Mouse (Mus musculus): ENCODE results near the gene 3110009E18Rik. TPM values are rescaled to one million over a fixed set of nuclear protein-coding genes. Genes with fewer than 3 reads are reported as not detected.

Gene 3110009E18Rik
- 12.2 and 12.3 TPM in 2 replicates for polyA plus RNA-seq (2012; rRNA removed)

GRCm38 (mm10) chr1:120120969-120121811 lies at the start of gene 3110009E18Rik, which contains the start of gene Dbi:
3110009E18Rik (plus strand) TSS chr1:120121187.
Dbi (minus strand) TSS chr1:120121078.

GRCm38 (mm10) chr1:120073519-120074306 lies 47.3 kb upstream of the 3110009E18Rik start, which contains the start of gene Tmem37:
Tmem37 (minus strand) TSS chr1:120074074.

Other genes starting within 250 kb of the 3110009E18Rik start
- 6.8 and 7.4 TPM in 2 replicates for gene Tmem177, start 208.0 kb upstream of the 3110009E18Rik start, polyA plus RNA-seq (2012; rRNA removed)
- 0.24 and 0.63 TPM in 2 replicates for gene Cfap221, start 124.0 kb upstream of the 3110009E18Rik start, polyA plus RNA-seq (2012; rRNA removed)
- 0.78 and 0.97 TPM in 2 replicates for gene Sctr, start 114.3 kb upstream of the 3110009E18Rik start, polyA plus RNA-seq (2012; rRNA removed)
- gene Tmem37, start 47.1 kb upstream of the 3110009E18Rik start, polyA plus RNA-seq (2012; rRNA removed) = 3.9 and 4.6 TPM in 2 replicates
- gene Dbi, start 109 bp upstream of the 3110009E18Rik start, polyA plus RNA-seq (2012; rRNA removed) = 741 and 882 TPM in 2 replicates
- 3.0 and 3.8 TPM in 2 replicates for gene Steap3, start 151.5 kb downstream of the 3110009E18Rik start, polyA plus RNA-seq (2012; rRNA removed)
- 4.6 and 5.0 TPM in 2 replicates for gene C1ql2, start 219.4 kb downstream of the 3110009E18Rik start, polyA plus RNA-seq (2012; rRNA removed)